Mouse (Mus musculus) small intestine, adult 2 months (tissue): Measurements from ENCODE around the gene Ppp2r5c. TPM values are rescaled to one million over a fixed set of nuclear protein-coding genes. Genes with fewer than 3 reads are reported as not detected.
A peak's percentile ranks its signal among the peaks of the same experiment; 100 is the strongest.

Experiments
- H3K27ac ChIP-seq: fragments of 200-500 bp; 2 replicates; pipeline ENCODE4 v1.5.1; 2012; ENCODE audit warnings: low read depth, low read length, control low read depth, inconsistent platforms; ENCODE audit not compliant: insufficient read depth
- H3K27me3 ChIP-seq: fragments of 200-500 bp; 2 replicates; pipeline ENCODE4 v1.6.1; 2012; ENCODE audit warnings: mild to moderate bottlenecking, moderate library complexity, low read length, inconsistent platforms; ENCODE audit not compliant: control insufficient read depth, insufficient read depth
- H3K36me3 ChIP-seq: fragments of 200-500 bp; 2 replicates; pipeline ENCODE4 v1.6.1; 2012; ENCODE audit warnings: mild to moderate bottlenecking, low read length, control low read depth, inconsistent platforms; ENCODE audit not compliant: control insufficient read depth, insufficient read depth
- H3K4me1 ChIP-seq: fragments of 200-500 bp; 2 replicates; pipeline ENCODE4 v1.6.1; 2012; ENCODE audit warnings: low read length, inconsistent platforms, mixed read lengths; ENCODE audit not compliant: control insufficient read depth, insufficient read depth, insufficient read length
- H3K4me3 ChIP-seq: fragments of 200-500 bp; 2 replicates; pipeline ENCODE4 v1.5.1; 2012; ENCODE audit warnings: low read depth, mild to moderate bottlenecking, control low read depth, inconsistent platforms, low read length, moderate library complexity
- CTCF ChIP-seq: fragments of 200-500 bp; IDR thresholded peaks from 2 replicates; pipeline ENCODE4 v1.5.1; 2012; ENCODE audit warnings: low read depth, mild to moderate bottlenecking, control low read depth, inconsistent platforms, low read length, moderate library complexity, mixed read lengths; ENCODE audit not compliant: insufficient replicate concordance, insufficient read length; ENCODE audit errors: extremely low read depth
- POLR2A ChIP-seq: fragments of 200-500 bp; IDR thresholded peaks from 2 replicates; pipeline ENCODE4 v1.6.1; 2012; ENCODE audit warnings: low read depth, mild to moderate bottlenecking, control low read depth, inconsistent platforms, low read length, moderate library complexity
- WGBS: fragments of 180-500 bp; shearing (Covaris S2); methylation state at CpG from one replicate; pipeline ENCODE4 v1.1.7; 2018; 5-methylcytosine and 5-hydroxymethylcytosine counted together
- polyA plus RNA-seq: library from polyadenylated mRNA; depleted of rRNA; stranded (reverse); fragments of >200 nt; gene quantifications from 2 replicates; pipeline ENCODE4 v1.2.3, GENCODE M21; 2012

Gene Ppp2r5c
- polyA plus RNA-seq, 1 experiment: 19.3 TPM

- Histone ChIP-seq H3K27me3 (no peaks in the 10 kb centered on the region), H3K4me1 (peaks cover 14% of the 10 kb centered on the region; the same call in 1 of the 2 replicates), H3K36me3 (no peaks in the 10 kb centered on the region), H3K27ac (no peak overlapping the region), H3K4me3 (no peak overlapping the region)
- 77% methylated on average over 13 of the region's 13 CpGs for WGBS
- TF ChIP-seq POLR2A (no peak), CTCF (no peak)
Observed at GRCm38 (mm10) chr12:110426417-110427010, 20.4 kb upstream of the Ppp2r5c start.

GRCm38 (mm10) chr12:110429340-110429973 lies 17.5 kb upstream of the Ppp2r5c start:
- TF ChIP-seq CTCF: no peak
- TF ChIP-seq POLR2A: no peak
- WGBS: 60% methylated on average over 12 of the region's 12 CpGs
- H3K36me3 ChIP-seq: no peaks in the 10 kb centered on the region

GRCm38 (mm10) chr12:110429990-110430389 lies 16.9 kb upstream of the Ppp2r5c start:
- no peak overlapping the region for H3K4me3 ChIP-seq
- no peak overlapping the region for H3K27ac ChIP-seq
- peaks cover 8% of the 10 kb centered on the region; the same call in 1 of the 2 replicates for H3K4me1 ChIP-seq
- WGBS: 86% methylated on average over 10 of the region's 10 CpGs
- no peaks in the 10 kb centered on the region for H3K27me3 ChIP-seq
- TF ChIP-seq CTCF (no peak), POLR2A (no peak)
- H3K36me3 ChIP-seq: no peaks in the 10 kb centered on the region

More at GRCm38 (mm10) chr12:110429340-110429973, 17.5 kb upstream of the Ppp2r5c start:
- peaks cover 10% of the 10 kb centered on the region; the same call in 1 of the 2 replicates for H3K4me1 ChIP-seq
- H3K4me3 ChIP-seq: no peak overlapping the region
- no peak overlapping the region for H3K27ac ChIP-seq
- no peaks in the 10 kb centered on the region for H3K27me3 ChIP-seq

GRCm38 (mm10) chr12:110431805-110432204 lies 15.1 kb upstream of the Ppp2r5c start:
- no peaks in the 10 kb centered on the region for H3K27me3 ChIP-seq
- WGBS: 48% methylated on average over 7 of the region's 7 CpGs

GRCm38 (mm10) chr12:110436638-110437366 lies 10.1 kb upstream of the Ppp2r5c start:
- Histone ChIP-seq H3K27ac (peak overlapping the region; percentile 28), H3K4me3 (no peak overlapping the region), H3K4me1 (peaks cover 43% of the 10 kb centered on the region), H3K36me3 (no peaks in the 10 kb centered on the region), H3K27me3 (no peaks in the 10 kb centered on the region)
- TF ChIP-seq CTCF (no peak), POLR2A (no peak)
- WGBS: 54% methylated on average over 9 of the region's 9 CpGs

More at GRCm38 (mm10) chr12:110431805-110432204, 15.1 kb upstream of the Ppp2r5c start:
- peaks cover 23% of the 10 kb centered on the region for H3K4me1 ChIP-seq
- H3K36me3 ChIP-seq: no peaks in the 10 kb centered on the region
- TF ChIP-seq CTCF (no peak), POLR2A (no peak)
- H3K4me3 ChIP-seq: no peak overlapping the region
- H3K27ac ChIP-seq: no peak overlapping the region

- H3K27me3 ChIP-seq: no peaks in the 10 kb centered on the region
- no peaks in the 10 kb centered on the region for H3K36me3 ChIP-seq
- H3K27ac ChIP-seq: peak overlapping the region; percentile 28; the same call in 1 of the 2 replicates
- TF ChIP-seq POLR2A (no peak), CTCF (0 out of 2 replicates have a peak, but pooled peaks have one; percentile 8)
- H3K4me1 ChIP-seq: peaks cover 43% of the 10 kb centered on the region
- H3K4me3 ChIP-seq: no peak overlapping the region
- WGBS: 56% methylated on average over 7 of the region's 7 CpGs
Observed at GRCm38 (mm10) chr12:110437367-110437703, 9.6 kb upstream of the Ppp2r5c start.

GRCm38 (mm10) chr12:110438367-110438973 lies 8.4 kb upstream of the Ppp2r5c start:
- H3K4me3 ChIP-seq: no peak overlapping the region
- no peaks in the 10 kb centered on the region for H3K36me3 ChIP-seq
- WGBS: 36% methylated on average over 5 of the region's 5 CpGs
- TF ChIP-seq CTCF (peak; percentile 46; the same call in 1 of the 2 replicates), POLR2A (no peak)
- H3K27ac ChIP-seq: peak overlapping the region; percentile 91
- H3K27me3 ChIP-seq: no peaks in the 10 kb centered on the region
- peaks cover 51% of the 10 kb centered on the region for H3K4me1 ChIP-seq
